Comparison of ENCODE assay signal across 8 mouse cellular contexts in genomic region chr8:120114315-120114841, GRCm38 (mm10). TPM values are rescaled to one million over a fixed set of nuclear protein-coding genes. Genes with fewer than 3 reads are reported as not detected.
DNase-seq lines count a peak whose midpoint lies in the region; ATAC-seq and TF ChIP-seq lines count a peak whose summit lies in the region.

No protein-coding gene starts in this region.

- H3K27me3 ChIP-seq in testis, adult 2 months (ENCODE audit: control insufficient read depth, insufficient read depth, low read length), result no peaks in the 10 kb centered on the region
- peaks cover 55% of the 10 kb centered on the region for H3K27me3 ChIP-seq in forebrain, embryonic 10.5 days (ENCODE audit: poor library complexity, severe bottlenecking)
- H3K27me3 ChIP-seq in kidney, embryonic 14.5 days (ENCODE audit: control insufficient read depth, insufficient read depth, low read length), result peaks cover 22% of the 10 kb centered on the region
- H3K27me3 ChIP-seq in midbrain, postnatal 0 days (ENCODE audit: insufficient read depth, low read length), result no peaks in the 10 kb centered on the region

- TF ChIP-seq POLR2A in testis, adult 2 months (IDR thresholded peaks at IDR 0.05; ENCODE audit: control insufficient read depth, low read depth, low read length), result no peak

- 3% methylated on average over 46 of the region's 46 CpGs for WGBS in forebrain, embryonic 10.5 days
- WGBS in kidney, embryonic 14.5 days, result under 1% methylated on average over 46 of the region's 46 CpGs
- under 1% methylated on average over 36 of the region's 46 CpGs for WGBS in midbrain, postnatal 0 days

- H3K9me3 ChIP-seq in forebrain, embryonic 10.5 days, result 0 out of 2 replicates have a peak, but pooled peaks cover 4% of the 10 kb centered on the region
- H3K9me3 ChIP-seq in kidney, embryonic 14.5 days (ENCODE audit: control insufficient read depth, low read length), result no peaks in the 10 kb centered on the region
- no peaks in the 10 kb centered on the region for H3K9me3 ChIP-seq in midbrain, postnatal 0 days (ENCODE audit: low read length)

- no peaks in the 10 kb centered on the region for H3K36me3 ChIP-seq in testis, adult 2 months (ENCODE audit: control insufficient read depth, insufficient read depth, low read length)
- H3K36me3 ChIP-seq in forebrain, embryonic 10.5 days (replicated peaks), result no peaks in the 10 kb centered on the region
- H3K36me3 ChIP-seq in kidney, embryonic 14.5 days (ENCODE audit: control insufficient read depth, insufficient read depth, low read length), result no peaks in the 10 kb centered on the region
- H3K36me3 ChIP-seq in midbrain, postnatal 0 days (ENCODE audit: insufficient read depth, low read length), result no peaks in the 10 kb centered on the region

- H3K4me3 ChIP-seq in testis, adult 2 months (ENCODE audit: control insufficient read depth, low read depth, low read length), result peak overlapping the region; percentile 89
- peak overlapping the region; percentile 62 for H3K4me3 ChIP-seq in forebrain, embryonic 10.5 days
- H3K4me3 ChIP-seq in kidney, embryonic 14.5 days (ENCODE audit: low read length), result peak overlapping the region; percentile 70
- H3K4me3 ChIP-seq in midbrain, postnatal 0 days (ENCODE audit: low read depth, low read length), result peak overlapping the region; percentile 78

- peaks cover 13% of the 10 kb centered on the region for H3K4me1 ChIP-seq in testis, adult 2 months (ENCODE audit: control insufficient read depth, insufficient read depth, low read length)
- peaks cover 33% of the 10 kb centered on the region for H3K4me1 ChIP-seq in forebrain, embryonic 10.5 days
- H3K4me1 ChIP-seq in kidney, embryonic 14.5 days (ENCODE audit: control insufficient read depth, insufficient read depth, low read length), result peaks cover 12% of the 10 kb centered on the region; the same call in 1 of the 2 replicates
- no peaks in the 10 kb centered on the region for H3K4me1 ChIP-seq in midbrain, postnatal 0 days (ENCODE audit: insufficient read depth, low read length)

- H3K27ac ChIP-seq in testis, adult 2 months (ENCODE audit: control insufficient read depth, insufficient read depth, low read depth, low read length), result peak overlapping the region; percentile 27; the same call in 1 of the 2 replicates
- H3K27ac ChIP-seq in forebrain, embryonic 10.5 days, result peak overlapping the region; percentile 82
- no peak overlapping the region for H3K27ac ChIP-seq in kidney, embryonic 14.5 days (ENCODE audit: low read depth, low read length)
- peak overlapping the region; percentile 82 for H3K27ac ChIP-seq in midbrain, postnatal 0 days (ENCODE audit: low read depth, low read length)

- peak overlapping the region; percentile 67 for H3K4me2 ChIP-seq in kidney, embryonic 14.5 days (replicated peaks; ENCODE audit: low read depth, low read length)
- H3K4me2 ChIP-seq in midbrain, postnatal 0 days (ENCODE audit: low read depth, low read length, poor library complexity, severe bottlenecking), result peak overlapping the region; percentile 73

- peak overlapping the region; percentile 63 for H3K9ac ChIP-seq in kidney, embryonic 14.5 days (ENCODE audit: low read depth, low read length)
- H3K9ac ChIP-seq in midbrain, postnatal 0 days (replicated peaks; ENCODE audit: low read length, poor library complexity, severe bottlenecking), result peak overlapping the region; percentile 86

- DNase-seq in frontal cortex, postnatal 25 days (ENCODE audit: low spot score in 2 of 2), result no peak
- DNase-seq in testis, postnatal 10 days (ENCODE audit: low spot score), result no peak
- no peak for DNase-seq in forebrain, embryonic 10.5 days (ENCODE audit: extremely low spot score, low spot score)
- no peak for DNase-seq in midbrain, postnatal 0 days (ENCODE audit: low spot score)
- no peak for DNase-seq in ovary, postnatal 10 days (ENCODE audit: low spot score)

- TF ChIP-seq CTCF in testis, adult 2 months (IDR thresholded peaks at IDR 0.05; ENCODE audit: control insufficient read depth, insufficient read depth, insufficient replicate concordance, low read depth, low read length), result no peak
- TF ChIP-seq CTCF in midbrain, postnatal 0 days (IDR thresholded peaks at IDR 0.05), result no peak

- ATAC-seq in frontal cortex, adult (ENCODE audit: low TSS enrichment), result peak; percentile 30
- ATAC-seq in kidney, embryonic 14.5 days (ENCODE audit: low FRiP score, low TSS enrichment), result peak; percentile 75
- ATAC-seq in midbrain, postnatal 0 days (ENCODE audit: low FRiP score), result peak; percentile 57

RNA-seq across cellular contexts. Expression of gene 6430548M08Rik, which starts 0.4 kb away (rescaled TPM):
- polyA plus RNA-seq in testis, adult 2 months (2012; rRNA removed), result 19.8 and 24.8 TPM in 2 replicates
- 3.4 and 3.8 TPM in 2 replicates for polyA plus RNA-seq in forebrain, embryonic 10.5 days (2016; fragmentation: Nextera tagmentation; extraction: Ambion mirVana)
- polyA plus RNA-seq in kidney, embryonic 14.5 days (2014; fragmentation: Nextera tagmentation; extraction: Ambion mirVana), result 2.4 and 3.9 TPM in 2 replicates
- total RNA-seq in midbrain, postnatal 0 days (2014; rRNA removed), result 69.7 and 71.1 TPM in 2 replicates
- polyA plus RNA-seq in midbrain, postnatal 0 days (2015; fragmentation: Nextera tagmentation; extraction: Ambion mirVana), result 38.3 and 40.5 TPM in 2 replicates

RNA-seq across cellular contexts. Expression of gene Zdhhc7, which starts 13.1 kb away (rescaled TPM):
- polyA plus RNA-seq in testis, adult 2 months (2012; rRNA removed), result 31.6 and 32.8 TPM in 2 replicates
- 28.3 and 30.2 TPM in 2 replicates for polyA plus RNA-seq in forebrain, embryonic 10.5 days (2016; fragmentation: Nextera tagmentation; extraction: Ambion mirVana)
- polyA plus RNA-seq in kidney, embryonic 14.5 days (2014; fragmentation: Nextera tagmentation; extraction: Ambion mirVana), result 20.4 and 31.0 TPM in 2 replicates
- total RNA-seq in midbrain, postnatal 0 days (2014; rRNA removed), result 34.1 and 40.8 TPM in 2 replicates
- polyA plus RNA-seq in midbrain, postnatal 0 days (2015; fragmentation: Nextera tagmentation; extraction: Ambion mirVana), result 23.9 and 24.6 TPM in 2 replicates
